8 mouse cellular contexts compared by ENCODE assay signal in genomic region chr2:168479930-168480329, GRCm38 (mm10).
DNase-seq lines count a peak whose midpoint lies in the region; ATAC-seq and TF ChIP-seq lines count a peak whose summit lies in the region.
"Had no signal": no experiment of that assay in that cellular context is flagged by ENCODE, and none has a peak within 500 bp of the region (broad histone marks: within the 10 kb centered on the region; RNA-seq: fewer than 3 reads in every experiment).

No protein-coding gene starts in this region.

- DNase-seq in testis, postnatal 10 days (ENCODE audit: low spot score): no peak
- peak; percentile 89 for DNase-seq in forebrain, postnatal 0 days
- peak; percentile 36 to 73 for DNase-seq in left cerebral cortex, adult 8-10 months (ENCODE audit: low spot score in 2 of 2)
- no peak for DNase-seq in urinary bladder, postnatal 25 days (ENCODE audit: low spot score)
- no peak for DNase-seq in gastrocnemius, adult 18-20 months (ENCODE audit: low spot score)
- DNase-seq in liver: no peak
- DNase-seq: kidney, postnatal 14 days had no signal

- H3K4me2 ChIP-seq in forebrain, postnatal 0 days (ENCODE audit: low read depth): peak overlapping the region; percentile 21

- H3K9me3 ChIP-seq in forebrain, postnatal 0 days (ENCODE audit: low read length): no peaks in the 10 kb centered on the region

- H3K36me3 ChIP-seq in testis, adult 2 months (ENCODE audit: control insufficient read depth, insufficient read depth, low read length): no peaks in the 10 kb centered on the region
- no peaks in the 10 kb centered on the region for H3K36me3 ChIP-seq in forebrain, postnatal 0 days (ENCODE audit: insufficient read depth)

- TF ChIP-seq POLR2A in testis, adult 2 months (IDR thresholded peaks at IDR 0.05; ENCODE audit: control insufficient read depth, low read depth, low read length): peak; percentile 48; the same call in 1 of the 2 replicates

- peak overlapping the region; percentile 20 for H3K4me3 ChIP-seq in testis, adult 2 months (ENCODE audit: control insufficient read depth, low read depth, low read length)
- H3K4me3 ChIP-seq in forebrain, postnatal 0 days (ENCODE audit: low read depth, low read length): no peak overlapping the region

- TF ChIP-seq CTCF in testis, adult 2 months (IDR thresholded peaks at IDR 0.05; ENCODE audit: control insufficient read depth, insufficient read depth, insufficient replicate concordance, low read depth, low read length): no peak
- TF ChIP-seq CTCF in forebrain, postnatal 0 days (IDR thresholded peaks at IDR 0.05; ENCODE audit: low read depth): 0 out of 2 replicates have a peak, but pooled peaks have one; percentile 5

- H3K27me3 ChIP-seq in testis, adult 2 months (ENCODE audit: control insufficient read depth, insufficient read depth, low read length): no peaks in the 10 kb centered on the region
- no peaks in the 10 kb centered on the region for H3K27me3 ChIP-seq in forebrain, postnatal 0 days (ENCODE audit: insufficient read depth, low read length)

- WGBS in forebrain, postnatal 0 days: 66% methylated on average over 15 of the region's 15 CpGs

- no peak overlapping the region; the same call in 1 of the 2 replicates for H3K27ac ChIP-seq in testis, adult 2 months (ENCODE audit: control insufficient read depth, insufficient read depth, low read depth, low read length)
- H3K27ac ChIP-seq in forebrain, postnatal 0 days (ENCODE audit: low read depth, low read length): peak overlapping the region; percentile 67

- H3K4me1 ChIP-seq in testis, adult 2 months (ENCODE audit: control insufficient read depth, insufficient read depth, low read length): peaks cover 8% of the 10 kb centered on the region
- no peaks in the 10 kb centered on the region for H3K4me1 ChIP-seq in forebrain, postnatal 0 days (ENCODE audit: insufficient read depth)

- peak; percentile 90 for ATAC-seq in forebrain, postnatal 0 days

- peak overlapping the region; percentile 22; the same call in 1 of the 2 replicates for H3K9ac ChIP-seq in forebrain, postnatal 0 days

Comparison
In these comparisons a context has a peak if more than half of its experiments do, and no peak if none do; other contexts are left out.
1. DNase-seq: peak in forebrain, postnatal 0 days (single experiment) and left cerebral cortex, adult 8-10 months (2 of 2); none in testis, postnatal 10 days (single experiment), urinary bladder, postnatal 25 days (single experiment), gastrocnemius, adult 18-20 months (single experiment) and liver (single experiment).